Mouse (Mus musculus): ENCODE results near the gene S1pr4. TPM values are rescaled to one million over a fixed set of nuclear protein-coding genes. Genes with fewer than 3 reads are reported as not detected.
A peak's percentile ranks its signal among the peaks of the same experiment; 100 is the strongest.

S1pr4 gene
- polyA plus RNA-seq, 1 experiment from 2014 or later: 0.24 TPM

DNA sequence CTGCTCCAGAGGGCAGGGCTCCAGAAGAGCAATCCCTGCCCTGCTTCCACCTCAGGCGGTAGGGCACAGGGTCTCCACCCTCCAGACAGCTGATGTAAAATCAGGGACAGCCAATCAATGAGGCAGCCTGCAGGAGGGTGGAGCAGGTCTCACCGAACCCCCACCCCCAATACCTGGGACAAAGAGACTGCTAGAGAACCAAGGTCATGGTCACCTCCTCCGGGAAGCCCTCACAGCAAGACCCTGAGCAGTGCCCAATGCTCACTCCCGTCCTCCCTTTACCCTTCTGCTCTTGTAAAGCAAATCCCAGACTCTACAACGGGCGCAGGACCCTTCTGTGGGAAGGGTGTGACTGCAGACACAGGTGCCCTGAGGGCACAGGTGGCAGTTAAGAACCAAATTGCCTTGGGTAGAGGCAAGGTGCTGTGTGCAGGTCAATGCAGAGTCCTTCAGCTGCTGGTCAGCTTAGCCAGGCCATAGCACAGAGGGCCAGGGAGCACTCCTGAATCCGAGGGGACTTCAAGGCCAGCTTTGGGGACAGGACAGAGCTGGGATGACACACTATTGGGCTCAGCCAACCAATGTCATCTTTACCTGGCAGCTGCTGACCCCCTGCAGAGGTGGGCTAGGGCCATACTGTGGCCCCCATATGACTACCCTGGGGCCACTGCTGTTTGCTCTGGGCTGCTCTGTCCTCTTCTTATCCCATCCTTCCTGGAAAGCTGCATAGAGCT lies 43.0 kb upstream of the S1pr4 start:
- Histone ChIP-seq H3K27me3 (ENCODE audit: control insufficient read depth, insufficient read depth, low read length) (no peaks in the 10 kb centered on the region), H3K4me1 (ENCODE audit: control insufficient read depth in 2 of 2, insufficient read depth in 2 of 2, low read length in 2 of 2) (peaks cover 20 to 34% of the 10 kb centered on the region in 2 experiments), H3K9me3 (ENCODE audit: control insufficient read depth, low read length) (no peaks in the 10 kb centered on the region), H3K27ac (replicated peaks in 1 of 2; ENCODE audit: control insufficient read depth in 1 of 2, insufficient read depth in 1 of 2, low read depth in 2 of 2, low read length in 2 of 2) (no peak overlapping the region), H3K36me3 (ENCODE audit: control insufficient read depth, insufficient read depth, low read length) (0 out of 2 replicates have a peak, but pooled peaks cover 4% of the 10 kb centered on the region), H3K9ac (ENCODE audit: low read length) (peak overlapping the region; percentile 93), H3K4me3 (ENCODE audit: control insufficient read depth in 1 of 2, insufficient read depth in 1 of 2, low read depth in 1 of 2, low read length in 2 of 2) (no peak overlapping the region), H3K4me2 (ENCODE audit: low read length) (peak overlapping the region; percentile 98)
- ATAC-seq (ENCODE audit: insufficient number of reproducible peaks, insufficient read depth, low FRiP score, low read depth): no peak
- WGBS: 78% methylated on average over 7 of the region's 7 CpGs

DNA sequence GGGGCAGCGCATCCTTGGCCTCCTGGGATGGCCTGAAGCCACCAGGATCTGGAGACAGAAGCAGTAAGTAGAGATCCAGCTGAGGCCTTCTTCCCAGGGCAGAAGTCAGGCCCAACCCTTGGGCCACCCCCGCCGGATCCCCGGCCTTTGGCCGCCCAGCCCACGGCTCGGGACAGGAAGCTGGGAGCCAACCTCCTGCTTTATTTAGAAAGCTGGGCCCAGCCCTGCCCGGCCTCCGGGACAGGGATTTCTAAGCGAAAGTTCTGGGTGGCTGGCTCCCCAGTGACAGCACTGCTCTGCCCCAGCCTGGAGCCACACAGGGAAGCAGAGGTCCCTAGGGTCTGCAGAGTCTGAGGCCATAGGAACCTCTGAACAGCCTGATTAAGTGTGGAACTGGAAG lies 41.9 kb upstream of the S1pr4 start:
- whole genome bisulfite sequencing: 41% methylated on average over 10 of the region's 10 CpGs
- H3K4me3 ChIP-seq (ENCODE audit: control insufficient read depth in 1 of 2, insufficient read depth in 1 of 2, low read depth in 1 of 2, low read length in 2 of 2): no peak overlapping the region
- H3K9ac ChIP-seq (ENCODE audit: low read length): peak overlapping the region; percentile 93
- no peaks in the 10 kb centered on the region for H3K27me3 ChIP-seq (ENCODE audit: control insufficient read depth, insufficient read depth, low read length)
- no peak for ATAC-seq (ENCODE audit: insufficient number of reproducible peaks, insufficient read depth, low FRiP score, low read depth)
- peak overlapping the region; percentile 35 for H3K4me2 ChIP-seq (ENCODE audit: low read length)
- no peaks in the 10 kb centered on the region for H3K9me3 ChIP-seq (ENCODE audit: control insufficient read depth, low read length)
- 0 out of 2 replicates have a peak, but pooled peaks cover 4% of the 10 kb centered on the region for H3K36me3 ChIP-seq (ENCODE audit: control insufficient read depth, insufficient read depth, low read length)
- H3K27ac ChIP-seq (replicated peaks in 1 of 2; ENCODE audit: control insufficient read depth in 1 of 2, insufficient read depth in 1 of 2, low read depth in 2 of 2, low read length in 2 of 2): peak overlapping the region; percentile 18 to 37; a peak in 1 of 4 replicates
- peaks cover 20 to 34% of the 10 kb centered on the region in 2 experiments for H3K4me1 ChIP-seq (ENCODE audit: control insufficient read depth in 2 of 2, insufficient read depth in 2 of 2, low read length in 2 of 2)

DNA sequence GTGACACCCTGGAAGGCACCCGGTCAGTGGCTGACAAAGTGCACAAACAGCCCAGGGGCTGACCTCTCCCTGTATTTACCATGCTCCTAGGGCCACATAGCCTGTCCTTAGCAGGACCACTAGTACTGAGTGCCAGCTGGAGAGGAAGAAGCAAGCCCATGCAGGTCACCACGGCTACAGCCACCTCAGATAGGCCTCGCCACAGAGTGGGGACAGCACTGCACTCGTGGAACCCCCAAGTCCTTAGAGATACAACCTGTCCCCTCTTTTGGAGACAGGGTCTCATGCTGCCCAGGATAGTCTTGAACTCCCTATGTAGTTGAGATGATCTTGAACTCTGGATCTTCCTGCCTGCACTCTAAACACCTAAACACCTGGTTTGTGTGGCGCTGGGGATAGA lies 41.4 kb upstream of the S1pr4 start:
- H3K9me3 ChIP-seq (ENCODE audit: control insufficient read depth, low read length): no peaks in the 10 kb centered on the region

DNA sequence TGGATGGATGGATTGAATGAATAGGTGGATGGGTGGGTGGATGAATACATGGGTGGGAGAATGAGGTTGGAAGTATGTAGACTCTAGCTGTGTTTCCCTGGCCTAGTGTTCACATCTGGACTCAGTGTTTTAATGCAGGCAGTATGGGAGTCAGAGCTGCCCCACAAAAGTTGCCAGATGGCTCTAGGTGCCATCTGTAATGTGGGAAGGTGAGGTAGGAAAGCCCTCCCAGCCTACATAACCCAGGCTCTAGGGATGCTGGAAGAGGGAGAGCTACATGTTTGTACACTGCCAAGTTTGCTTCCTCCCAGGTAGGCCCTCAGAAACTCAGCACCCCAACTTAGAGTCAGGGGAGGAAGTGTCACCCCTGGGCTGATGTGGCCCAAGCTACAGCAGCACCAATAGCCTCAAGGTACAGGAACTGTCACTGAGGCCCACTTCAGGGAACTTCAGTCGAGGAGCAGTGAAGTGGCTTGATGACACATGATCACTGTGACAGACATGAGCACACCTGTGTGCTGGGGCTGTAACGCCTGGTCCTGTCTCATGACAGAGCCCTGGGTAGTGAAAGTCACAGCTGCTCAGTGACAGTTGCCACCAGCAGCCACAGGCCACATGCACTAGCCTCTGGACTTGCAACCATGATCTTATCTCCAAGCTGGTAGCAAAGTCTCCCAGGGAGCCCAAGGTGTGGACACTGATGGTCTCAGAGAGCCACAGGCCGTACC lies 38.6 kb upstream of the S1pr4 start:
- Histone ChIP-seq H3K27ac (replicated peaks in 1 of 2; ENCODE audit: control insufficient read depth in 1 of 2, insufficient read depth in 1 of 2, low read depth in 2 of 2, low read length in 2 of 2) (no peak overlapping the region), H3K36me3 (ENCODE audit: control insufficient read depth, insufficient read depth, low read length) (0 out of 2 replicates have a peak, but pooled peaks cover 8% of the 10 kb centered on the region), H3K4me2 (ENCODE audit: low read length) (no peak overlapping the region), H3K4me3 (ENCODE audit: control insufficient read depth in 1 of 2, insufficient read depth in 1 of 2, low read depth in 1 of 2, low read length in 2 of 2) (no peak overlapping the region), H3K9me3 (ENCODE audit: control insufficient read depth, low read length) (no peaks in the 10 kb centered on the region), H3K27me3 (ENCODE audit: control insufficient read depth, insufficient read depth, low read length) (no peaks in the 10 kb centered on the region), H3K4me1 (ENCODE audit: control insufficient read depth in 2 of 2, insufficient read depth in 2 of 2, low read length in 2 of 2) (peaks cover 21 to 25% of the 10 kb centered on the region in 2 experiments), H3K9ac (ENCODE audit: low read length) (0 out of 2 replicates have a peak overlapping the region, but pooled peaks have one; percentile 8)
- no peak for ATAC-seq (ENCODE audit: insufficient number of reproducible peaks, insufficient read depth, low FRiP score, low read depth)
- WGBS: 58% methylated on average over 3 of the region's 3 CpGs

More for the DNA sequence above, 41.4 kb upstream of the S1pr4 start:
- 72% methylated on average over 5 of the region's 5 CpGs for WGBS
- Histone ChIP-seq H3K4me1 (ENCODE audit: control insufficient read depth in 2 of 2, insufficient read depth in 2 of 2, low read length in 2 of 2) (peaks cover 20 to 34% of the 10 kb centered on the region in 2 experiments), H3K4me2 (ENCODE audit: low read length) (peak overlapping the region; percentile 35; the same call in 1 of the 2 replicates), H3K27me3 (ENCODE audit: control insufficient read depth, insufficient read depth, low read length) (no peaks in the 10 kb centered on the region), H3K9ac (ENCODE audit: low read length) (peak overlapping the region; percentile 93), H3K4me3 (ENCODE audit: control insufficient read depth in 1 of 2, insufficient read depth in 1 of 2, low read depth in 1 of 2, low read length in 2 of 2) (no peak overlapping the region), H3K36me3 (ENCODE audit: control insufficient read depth, insufficient read depth, low read length) (0 out of 2 replicates have a peak, but pooled peaks cover 4% of the 10 kb centered on the region), H3K27ac (replicated peaks in 1 of 2; ENCODE audit: control insufficient read depth in 1 of 2, insufficient read depth in 1 of 2, low read depth in 2 of 2, low read length in 2 of 2) (peak overlapping the region; percentile 18 to 37; a peak in 1 of 4 replicates)
- ATAC-seq (ENCODE audit: insufficient number of reproducible peaks, insufficient read depth, low FRiP score, low read depth): no peak

DNA sequence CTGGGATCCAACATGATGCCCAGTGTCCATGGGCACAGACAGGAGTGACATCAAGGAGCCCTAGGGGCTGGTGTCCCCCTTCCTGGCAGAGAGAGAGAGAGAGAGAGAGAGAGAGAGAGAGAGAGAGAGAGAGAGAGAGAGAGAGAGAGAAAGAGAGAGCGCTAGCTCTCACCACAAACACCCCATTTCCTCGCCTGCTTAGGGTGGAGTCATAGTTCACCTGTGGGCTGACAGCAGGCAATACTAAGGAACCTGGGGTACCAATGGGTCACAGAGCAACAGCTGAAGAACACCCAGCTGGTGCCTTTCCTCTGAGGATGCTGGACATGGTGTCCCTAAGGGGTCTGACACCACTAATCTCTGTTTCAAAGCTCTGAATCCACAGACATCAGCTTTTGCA lies 37.5 kb upstream of the S1pr4 start:
- 92% methylated on average over 2 of the region's 2 CpGs for WGBS
- H3K27ac ChIP-seq (replicated peaks in 1 of 2; ENCODE audit: control insufficient read depth in 1 of 2, insufficient read depth in 1 of 2, low read depth in 2 of 2, low read length in 2 of 2): no peak overlapping the region
- H3K27me3 ChIP-seq (ENCODE audit: control insufficient read depth, insufficient read depth, low read length): no peaks in the 10 kb centered on the region
- H3K4me1 ChIP-seq (ENCODE audit: control insufficient read depth in 2 of 2, insufficient read depth in 2 of 2, low read length in 2 of 2): peaks cover 17 to 21% of the 10 kb centered on the region in 2 experiments
- H3K4me3 ChIP-seq (ENCODE audit: control insufficient read depth in 1 of 2, insufficient read depth in 1 of 2, low read depth in 1 of 2, low read length in 2 of 2): no peak overlapping the region
- peaks cover 17% of the 10 kb centered on the region for H3K36me3 ChIP-seq (ENCODE audit: control insufficient read depth, insufficient read depth, low read length)
- no peak overlapping the region for H3K4me2 ChIP-seq (ENCODE audit: low read length)
- no peak for ATAC-seq (ENCODE audit: insufficient number of reproducible peaks, insufficient read depth, low FRiP score, low read depth)
- no peak overlapping the region for H3K9ac ChIP-seq (ENCODE audit: low read length)
- no peaks in the 10 kb centered on the region for H3K9me3 ChIP-seq (ENCODE audit: control insufficient read depth, low read length)

DNA sequence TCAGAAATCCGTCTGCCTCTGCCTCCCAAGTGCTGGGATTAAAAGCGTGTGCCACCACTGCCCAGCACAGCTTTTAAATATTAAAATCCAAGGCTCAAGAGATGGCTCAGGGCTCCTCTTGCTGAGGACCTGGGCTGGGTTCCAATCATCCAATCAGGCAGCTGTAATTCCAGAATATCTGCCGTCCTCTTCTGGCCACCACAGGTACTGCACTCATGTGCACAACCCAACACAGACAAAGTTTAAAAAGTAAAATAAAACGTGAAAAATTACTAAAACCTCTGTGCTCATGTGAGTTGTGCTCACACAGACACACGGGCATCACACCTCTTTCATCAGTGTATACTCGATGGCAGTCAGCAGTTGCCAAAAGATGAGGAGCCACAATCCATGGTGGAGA lies 36.8 kb upstream of the S1pr4 start:
- Histone ChIP-seq H3K36me3 (ENCODE audit: control insufficient read depth, insufficient read depth, low read length) (peaks cover 22% of the 10 kb centered on the region), H3K9ac (ENCODE audit: low read length) (no peak overlapping the region), H3K27me3 (ENCODE audit: control insufficient read depth, insufficient read depth, low read length) (no peaks in the 10 kb centered on the region), H3K27ac (replicated peaks in 1 of 2; ENCODE audit: control insufficient read depth in 1 of 2, insufficient read depth in 1 of 2, low read depth in 2 of 2, low read length in 2 of 2) (no peak overlapping the region), H3K9me3 (ENCODE audit: control insufficient read depth, low read length) (no peaks in the 10 kb centered on the region), H3K4me1 (ENCODE audit: control insufficient read depth in 2 of 2, insufficient read depth in 2 of 2, low read length in 2 of 2) (peaks cover 12 to 14% of the 10 kb centered on the region in 2 experiments), H3K4me2 (ENCODE audit: low read length) (no peak overlapping the region), H3K4me3 (ENCODE audit: control insufficient read depth in 1 of 2, insufficient read depth in 1 of 2, low read depth in 1 of 2, low read length in 2 of 2) (no peak overlapping the region)
- WGBS: 78% methylated on average over 6 of the region's 6 CpGs
- ATAC-seq (ENCODE audit: insufficient number of reproducible peaks, insufficient read depth, low FRiP score, low read depth): no peak

DNA sequence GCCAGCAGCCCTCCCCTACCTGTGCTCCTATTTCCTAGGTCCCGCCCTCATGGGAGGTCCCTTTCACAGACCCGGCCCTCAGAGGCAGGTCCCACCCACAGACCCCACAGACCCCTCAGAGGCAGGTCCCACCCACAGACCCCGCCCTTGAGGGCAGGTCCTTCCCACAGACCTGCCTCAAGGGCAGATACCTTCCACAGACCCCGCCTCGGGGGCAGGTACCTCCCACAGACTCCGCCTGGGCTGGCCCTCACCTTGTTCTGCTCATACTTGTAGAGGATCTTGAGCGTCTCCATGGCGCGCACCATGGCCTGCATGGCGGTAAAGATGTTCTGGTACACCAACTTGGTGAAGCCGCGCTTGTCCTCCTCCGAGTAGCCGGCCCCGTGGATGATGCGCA lies 34.9 kb upstream of the S1pr4 start:
- WGBS: 69% methylated on average over 16 of the region's 16 CpGs
- Histone ChIP-seq H3K27me3 (ENCODE audit: control insufficient read depth, insufficient read depth, low read length) (no peaks in the 10 kb centered on the region), H3K4me1 (ENCODE audit: control insufficient read depth in 2 of 2, insufficient read depth in 2 of 2, low read length in 2 of 2) (peaks cover 9% of the 10 kb centered on the region in 2 experiments), H3K4me2 (ENCODE audit: low read length) (no peak overlapping the region), H3K36me3 (ENCODE audit: control insufficient read depth, insufficient read depth, low read length) (peaks cover 40% of the 10 kb centered on the region), H3K9ac (ENCODE audit: low read length) (no peak overlapping the region), H3K9me3 (ENCODE audit: control insufficient read depth, low read length) (no peaks in the 10 kb centered on the region), H3K27ac (replicated peaks in 1 of 2; ENCODE audit: control insufficient read depth in 1 of 2, insufficient read depth in 1 of 2, low read depth in 2 of 2, low read length in 2 of 2) (no peak overlapping the region), H3K4me3 (ENCODE audit: control insufficient read depth in 1 of 2, insufficient read depth in 1 of 2, low read depth in 1 of 2, low read length in 2 of 2) (no peak overlapping the region)
- ATAC-seq (ENCODE audit: insufficient number of reproducible peaks, insufficient read depth, low FRiP score, low read depth): no peak
